Comparison of ENCODE assay signal across 8 mouse cellular contexts in genomic region chr5:21658623-21659395, GRCm38 (mm10). TPM values are rescaled to one million over a fixed set of nuclear protein-coding genes. Genes with fewer than 3 reads are reported as not detected.
DNase-seq lines count a peak whose midpoint lies in the region; ATAC-seq lines count a peak whose summit lies in the region.

No protein-coding gene starts in this region.

- H3K27ac ChIP-seq in hindbrain, embryonic 15.5 days (replicated peaks): no peak overlapping the region

- H3K4me1 ChIP-seq in hindbrain, embryonic 15.5 days (replicated peaks): no peaks in the 10 kb centered on the region; the same call in 1 of the 2 replicates

- no peaks in the 10 kb centered on the region for H3K9me3 ChIP-seq in hindbrain, embryonic 15.5 days

- no peak overlapping the region for H3K9ac ChIP-seq in hindbrain, embryonic 15.5 days

- ATAC-seq in hindbrain, embryonic 15.5 days (ENCODE audit: low FRiP score, low read depth): peak; percentile 70; the same call in 1 of the 2 replicates

- H3K4me3 ChIP-seq in hindbrain, embryonic 15.5 days: no peak overlapping the region

- DNase-seq in MN1 (ENCODE audit: low spot score): peak; percentile 73
- peak; percentile 89 to 91 for DNase-seq in cerebellum, postnatal 10 days
- peak; percentile 80 to 85 for DNase-seq in frontal cortex, postnatal 36 days (ENCODE audit: low spot score in 2 of 2)
- peak; percentile 68 to 90 for DNase-seq in layer of hippocampus, postnatal 25 days (ENCODE audit: extremely low spot score in 1 of 2, low spot score in 1 of 2)
- peak; percentile 89 for DNase-seq in lung, postnatal 36 days
- DNase-seq in retina, postnatal 7 days (ENCODE audit: low read depth, low spot score): peak; percentile 48
- DNase-seq in thymus, postnatal 4 days: peak; percentile 90

- WGBS in hindbrain, embryonic 15.5 days: 53% methylated on average over 11 of the region's 11 CpGs

- peaks cover 68% of the 10 kb centered on the region for H3K36me3 ChIP-seq in hindbrain, embryonic 15.5 days

- no peak overlapping the region for H3K4me2 ChIP-seq in hindbrain, embryonic 15.5 days

- H3K27me3 ChIP-seq in hindbrain, embryonic 15.5 days: no peaks in the 10 kb centered on the region

RNA-seq across cellular contexts. Expression of gene Armc10, which starts 13.2 kb away (rescaled TPM):
- 49.0 and 49.1 TPM in 2 replicates for polyA plus RNA-seq in hindbrain, embryonic 15.5 days (2015; fragmentation: Nextera tagmentation; extraction: Ambion mirVana)
- total RNA-seq in layer of hippocampus, postnatal 25 days (2021): 10 to 100 TPM; 21.2 to 22.3 TPM

RNA-seq across cellular contexts. Expression of gene Fbxl13, which starts 13.4 kb away (rescaled TPM):
- 0.22 and 0.40 TPM in 2 replicates for polyA plus RNA-seq in hindbrain, embryonic 15.5 days (2015; fragmentation: Nextera tagmentation; extraction: Ambion mirVana)
- under 1 TPM; 0.17 to 0.26 TPM for total RNA-seq in layer of hippocampus, postnatal 25 days (2021)

RNA-seq across cellular contexts. Expression of gene Napepld, which starts 42.4 kb away (rescaled TPM):
- polyA plus RNA-seq in hindbrain, embryonic 15.5 days (2015; fragmentation: Nextera tagmentation; extraction: Ambion mirVana): 2.5 and 2.8 TPM in 2 replicates
- total RNA-seq in layer of hippocampus, postnatal 25 days (2021): 10 to 100 TPM; 21.2 to 24.5 TPM
